Mouse (Mus musculus) lung, postnatal 0 days (tissue): ENCODE results near the gene Efna5. TPM values are rescaled to one million over a fixed set of nuclear protein-coding genes. Genes with fewer than 3 reads are reported as not detected.

Experiments used
- ATAC-seq: fragments of 200-750 bp; cut with Nextera tagmentation; 2 replicates; pipeline ENCODE4 v1.8.0; 2017; ENCODE audit warnings: moderate library complexity
- DNase-seq: peaks from one replicate; pipeline ENCODE4 v3.0.0-alpha.2; 2016; ENCODE audit warnings: low spot score
- H3K27ac ChIP-seq: fragments of 300-500 bp; sonication (generic); 2 replicates; pipeline ENCODE4 v1.5.1; 2014; ENCODE audit warnings: antibody characterized with exemption, mild to moderate bottlenecking, low read length, mixed read lengths
- H3K27me3 ChIP-seq: fragments of 300-500 bp; sonication (generic); replicated peaks from 2 replicates; pipeline ENCODE4 v1.6.1; 2014; ENCODE audit warnings: low read length, mixed read lengths; ENCODE audit not compliant: insufficient read depth
- H3K36me3 ChIP-seq: fragments of 300-500 bp; sonication (generic); 2 replicates; pipeline ENCODE4 v1.6.1; 2014; ENCODE audit warnings: low read length, mixed read lengths; ENCODE audit not compliant: insufficient read depth
- H3K4me1 ChIP-seq: fragments of 300-500 bp; sonication (generic); 2 replicates; pipeline ENCODE4 v1.6.1; 2014; ENCODE audit warnings: antibody characterized with exemption, low read depth, low read length, mixed read lengths; ENCODE audit not compliant: insufficient read depth
- H3K4me2 ChIP-seq: fragments of 300-500 bp; sonication (generic); replicated peaks from 2 replicates; pipeline ENCODE4 v1.6.1; 2014; ENCODE audit warnings: low read depth, mild to moderate bottlenecking, low read length, moderate library complexity, mixed read lengths
- H3K4me3 ChIP-seq: fragments of 300-500 bp; sonication (generic); 2 replicates; pipeline ENCODE4 v1.5.1; 2014; ENCODE audit warnings: low read depth, low read length
- H3K9ac ChIP-seq: fragments of 300-500 bp; sonication (generic); replicated peaks from 2 replicates; pipeline ENCODE4 v1.6.1; 2014; ENCODE audit warnings: low read depth, mild to moderate bottlenecking
- H3K9me3 ChIP-seq: fragments of 300-500 bp; sonication (generic); 2 replicates; pipeline ENCODE4 v1.6.1; 2016; ENCODE audit warnings: low read length, mixed read lengths
- CTCF ChIP-seq: IDR thresholded peaks from 2 replicates; pipeline ENCODE4 v1.5.1; 2016; ENCODE audit warnings: antibody characterized with exemption, mild to moderate bottlenecking
- EP300 ChIP-seq: IDR thresholded peaks from 2 replicates; pipeline ENCODE4 v1.6.1; 2016; ENCODE audit warnings: antibody characterized with exemption, mild to moderate bottlenecking, control low read depth
- WGBS: fragments of 180-500 bp; shearing (Covaris S2); extraction: QIAGEN DNeasy Blood & Tissue Kit; methylation state at CpG from one replicate; pipeline ENCODE4 v1.1.7; 2014; 5-methylcytosine and 5-hydroxymethylcytosine counted together
- polyA plus RNA-seq: library from polyadenylated mRNA; unstranded; fragments of >200 nt; fragmentation: Nextera tagmentation; extraction: Ambion mirVana; gene quantifications from 2 replicates; pipeline ENCODE4 v1.2.1, GENCODE M21; 2015

Efna5 gene
- polyA plus RNA-seq, 1 experiment from 2014 or later: 6.7 TPM

DNA sequence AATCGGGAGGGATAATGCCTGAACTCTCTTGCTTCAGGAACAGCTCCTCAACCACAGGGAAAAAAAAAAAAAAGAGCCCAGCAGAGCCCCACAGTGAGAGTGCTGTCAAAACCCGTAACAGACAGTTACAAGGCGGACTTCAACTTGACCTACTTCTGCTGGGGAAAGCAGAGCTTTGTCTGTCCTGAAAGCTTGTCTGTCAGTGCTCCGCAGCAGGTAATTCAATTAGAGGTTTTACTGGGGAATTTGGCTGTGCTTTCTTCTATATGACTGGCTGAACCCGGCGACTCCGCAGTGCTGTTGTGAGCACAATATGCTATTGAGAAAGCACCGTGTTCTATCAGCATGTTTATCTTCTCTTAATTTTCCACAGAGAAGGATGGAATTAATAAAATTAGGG, 266.9 kb downstream of the Efna5 start:
- Histone ChIP-seq H3K4me2 (no peak overlapping the region), H3K36me3 (no peaks in the 10 kb centered on the region), H3K9ac (no peak overlapping the region), H3K9me3 (no peaks in the 10 kb centered on the region), H3K27me3 (no peaks in the 10 kb centered on the region), H3K4me1 (no peaks in the 10 kb centered on the region), H3K4me3 (no peak overlapping the region), H3K27ac (no peak overlapping the region)
- 61% methylated on average over 8 of the region's 8 CpGs for WGBS
- DNase-seq: no peak
- ATAC-seq: no peak
- TF ChIP-seq CTCF (no peak), EP300 (no peak)

GRCm38 (mm10) chr17:62613232-62613631, 267.9 kb downstream of the Efna5 start:
- no peak overlapping the region for H3K9ac ChIP-seq
- H3K4me2 ChIP-seq: no peak overlapping the region
- no peak overlapping the region for H3K27ac ChIP-seq
- TF ChIP-seq EP300 (no peak), CTCF (no peak)
- no peaks in the 10 kb centered on the region for H3K4me1 ChIP-seq
- H3K27me3 ChIP-seq: no peaks in the 10 kb centered on the region
- no peaks in the 10 kb centered on the region for H3K36me3 ChIP-seq
- H3K4me3 ChIP-seq: no peak overlapping the region
- H3K9me3 ChIP-seq: no peaks in the 10 kb centered on the region
- DNase-seq: no peak
- WGBS: 88% methylated on average over 11 of the region's 11 CpGs
- no peak for ATAC-seq

DNA sequence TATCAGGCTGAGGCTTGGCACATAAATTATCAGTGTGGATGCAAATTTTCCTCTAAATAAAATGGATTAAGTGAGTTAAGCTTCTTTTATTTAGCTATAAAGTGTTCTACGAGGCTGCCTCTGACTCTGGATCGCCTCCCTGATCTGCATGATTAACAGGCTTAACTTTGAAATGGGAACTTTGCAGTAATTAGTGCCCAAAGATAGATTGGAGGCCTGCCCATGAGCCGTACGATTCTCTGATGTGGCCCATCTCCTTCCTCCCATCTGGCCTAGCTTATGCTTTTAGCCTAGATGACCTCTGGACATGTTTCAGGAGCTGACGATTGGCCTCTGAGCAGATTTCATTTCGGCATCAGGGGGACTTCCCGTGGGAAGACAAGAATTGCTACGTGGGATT, 273.0 kb downstream of the Efna5 start:
- Histone ChIP-seq H3K9me3 (no peaks in the 10 kb centered on the region), H3K27me3 (no peaks in the 10 kb centered on the region), H3K4me2 (no peak overlapping the region), H3K4me3 (no peak overlapping the region), H3K4me1 (no peaks in the 10 kb centered on the region), H3K36me3 (no peaks in the 10 kb centered on the region), H3K9ac (no peak overlapping the region), H3K27ac (no peak overlapping the region)
- 68% methylated on average over 8 of the region's 8 CpGs for WGBS
- DNase-seq: no peak
- no peak for TF ChIP-seq CTCF
- no peak for TF ChIP-seq EP300
- ATAC-seq: no peak

DNA sequence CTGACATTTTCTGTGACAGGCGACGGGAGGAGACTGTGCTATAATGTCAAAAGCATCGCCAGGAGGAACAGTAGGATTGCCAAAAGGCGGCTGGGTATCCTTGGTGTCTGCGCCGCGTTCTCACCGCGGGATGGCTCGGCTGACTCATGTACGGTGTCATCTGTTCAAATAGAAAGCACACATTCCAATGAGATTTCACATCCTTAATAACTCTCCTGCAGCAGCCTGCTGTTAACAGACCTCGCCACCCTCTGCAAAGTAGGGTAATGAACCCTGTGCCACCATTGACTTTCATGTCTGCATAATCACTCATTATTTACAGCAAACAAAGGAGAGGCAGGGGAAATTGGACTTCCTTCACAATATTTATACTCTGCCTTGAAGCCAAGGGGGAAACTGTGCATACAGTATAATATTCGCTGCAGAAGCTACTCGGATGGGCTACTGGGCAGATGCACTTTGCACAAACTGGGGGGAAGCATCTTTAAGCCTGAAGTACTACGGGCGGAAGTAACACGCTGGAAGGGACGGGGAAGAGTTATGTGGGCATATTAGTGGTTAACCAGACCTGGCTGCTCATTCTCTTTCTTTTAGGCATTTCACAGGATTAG, 273.7 kb downstream of the Efna5 start:
- Histone ChIP-seq H3K27ac (no peak overlapping the region), H3K4me2 (no peak overlapping the region), H3K9ac (no peak overlapping the region), H3K36me3 (no peaks in the 10 kb centered on the region), H3K4me1 (no peaks in the 10 kb centered on the region), H3K4me3 (no peak overlapping the region), H3K9me3 (no peaks in the 10 kb centered on the region), H3K27me3 (no peaks in the 10 kb centered on the region)
- ATAC-seq (no peak), DNase-seq (no peak)
- 85% methylated on average over 18 of the region's 18 CpGs for WGBS
- TF ChIP-seq EP300: no peak
- no peak for TF ChIP-seq CTCF

GRCm38 (mm10) chr17:62606681-62607080, 274.4 kb downstream of the Efna5 start:
- Histone ChIP-seq H3K27ac (no peak overlapping the region), H3K9me3 (no peaks in the 10 kb centered on the region), H3K4me2 (no peak overlapping the region), H3K9ac (no peak overlapping the region), H3K27me3 (no peaks in the 10 kb centered on the region), H3K36me3 (no peaks in the 10 kb centered on the region), H3K4me3 (no peak overlapping the region), H3K4me1 (no peaks in the 10 kb centered on the region)
- ATAC-seq: no peak
- DNase-seq: no peak
- TF ChIP-seq CTCF (no peak), EP300 (no peak)
- 83% methylated on average over 6 of the region's 6 CpGs for WGBS

GRCm38 (mm10) chr17:62604309-62604708, 276.8 kb downstream of the Efna5 start:
- H3K4me1 ChIP-seq: no peaks in the 10 kb centered on the region
- no peaks in the 10 kb centered on the region for H3K9me3 ChIP-seq
- DNase-seq: no peak
- no peaks in the 10 kb centered on the region for H3K27me3 ChIP-seq
- H3K4me3 ChIP-seq: no peak overlapping the region
- no peak for ATAC-seq
- H3K36me3 ChIP-seq: no peaks in the 10 kb centered on the region
- H3K27ac ChIP-seq: no peak overlapping the region
- WGBS: 67% methylated on average over 5 of the region's 5 CpGs
- H3K9ac ChIP-seq: no peak overlapping the region
- TF ChIP-seq CTCF (no peak), EP300 (no peak)
- H3K4me2 ChIP-seq: no peak overlapping the region

DNA sequence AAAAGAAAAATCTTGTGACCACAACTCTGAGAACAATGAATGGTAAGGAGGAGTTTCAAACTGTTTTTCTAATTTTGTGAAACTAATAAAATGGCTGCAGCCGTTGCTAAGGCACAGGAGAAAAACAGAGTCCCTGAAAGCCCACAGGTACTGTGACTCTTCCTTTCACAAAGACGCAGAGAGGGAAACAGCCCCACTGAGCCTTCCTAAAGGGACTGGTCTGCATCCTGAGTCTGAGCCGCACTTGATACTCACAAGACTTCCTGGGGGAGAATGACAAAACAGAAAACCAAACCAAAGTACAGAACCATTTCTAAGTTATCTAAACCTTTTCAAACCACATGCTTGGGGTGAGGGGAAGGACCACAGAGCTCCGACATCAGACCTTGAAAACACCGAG, 277.5 kb downstream of the Efna5 start:
- Histone ChIP-seq H3K4me1 (no peaks in the 10 kb centered on the region), H3K4me2 (no peak overlapping the region), H3K9ac (no peak overlapping the region), H3K4me3 (no peak overlapping the region), H3K9me3 (no peaks in the 10 kb centered on the region), H3K36me3 (no peaks in the 10 kb centered on the region), H3K27ac (no peak overlapping the region), H3K27me3 (no peaks in the 10 kb centered on the region)
- DNase-seq (no peak), ATAC-seq (no peak)
- 68% methylated on average over 5 of the region's 5 CpGs for WGBS
- TF ChIP-seq EP300 (no peak), CTCF (no peak)
